Mouse (Mus musculus) olfactory bulb, adult 2 months (tissue): Measurements from ENCODE around the gene Psmd8. TPM values are rescaled to one million over a fixed set of nuclear protein-coding genes. Genes with fewer than 3 reads are reported as not detected.

ENCODE experiments used
- H3K27ac ChIP-seq: fragments of 200-500 bp; 2 replicates; pipeline ENCODE4 v1.5.1; 2012; ENCODE audit warnings: low read depth, low read length; ENCODE audit not compliant: insufficient read depth
- H3K4me1 ChIP-seq: fragments of 200-500 bp; 2 replicates; pipeline ENCODE4 v1.6.1; 2012; ENCODE audit warnings: low read length; ENCODE audit not compliant: control insufficient read depth, insufficient read depth
- H3K4me3 ChIP-seq: fragments of 200-500 bp; 2 replicates; pipeline ENCODE4 v1.5.1; 2012; ENCODE audit warnings: mild to moderate bottlenecking, low read depth, low read length, moderate library complexity; ENCODE audit not compliant: insufficient read depth
- CTCF ChIP-seq: fragments of 200-500 bp; IDR thresholded peaks from 2 replicates; pipeline ENCODE4 v1.5.1; 2012; ENCODE audit warnings: low read depth, mild to moderate bottlenecking, low read length, moderate library complexity; ENCODE audit not compliant: insufficient read depth
- POLR2A ChIP-seq: fragments of 200-500 bp; IDR thresholded peaks from 2 replicates; pipeline ENCODE4 v1.6.1; 2012; ENCODE audit warnings: mild to moderate bottlenecking, low read depth, low read length, moderate library complexity; ENCODE audit not compliant: insufficient read depth
- WGBS: fragments of 180-500 bp; shearing (Covaris S2); methylation state at CpG from one replicate; pipeline ENCODE4 v1.1.7; 2018; 5-methylcytosine and 5-hydroxymethylcytosine counted together
- polyA plus RNA-seq: library from polyadenylated mRNA; stranded (reverse); fragments of >200 nt; gene quantifications from 2 replicates; pipeline ENCODE4 v1.2.4, GENCODE M21; 2012; ENCODE audit warnings: low replicate concordance; ENCODE audit not compliant: missing spikeins, insufficient read depth, insufficient read length

Gene Psmd8
- polyA plus RNA-seq, 1 experiment: not detected

DNA sequence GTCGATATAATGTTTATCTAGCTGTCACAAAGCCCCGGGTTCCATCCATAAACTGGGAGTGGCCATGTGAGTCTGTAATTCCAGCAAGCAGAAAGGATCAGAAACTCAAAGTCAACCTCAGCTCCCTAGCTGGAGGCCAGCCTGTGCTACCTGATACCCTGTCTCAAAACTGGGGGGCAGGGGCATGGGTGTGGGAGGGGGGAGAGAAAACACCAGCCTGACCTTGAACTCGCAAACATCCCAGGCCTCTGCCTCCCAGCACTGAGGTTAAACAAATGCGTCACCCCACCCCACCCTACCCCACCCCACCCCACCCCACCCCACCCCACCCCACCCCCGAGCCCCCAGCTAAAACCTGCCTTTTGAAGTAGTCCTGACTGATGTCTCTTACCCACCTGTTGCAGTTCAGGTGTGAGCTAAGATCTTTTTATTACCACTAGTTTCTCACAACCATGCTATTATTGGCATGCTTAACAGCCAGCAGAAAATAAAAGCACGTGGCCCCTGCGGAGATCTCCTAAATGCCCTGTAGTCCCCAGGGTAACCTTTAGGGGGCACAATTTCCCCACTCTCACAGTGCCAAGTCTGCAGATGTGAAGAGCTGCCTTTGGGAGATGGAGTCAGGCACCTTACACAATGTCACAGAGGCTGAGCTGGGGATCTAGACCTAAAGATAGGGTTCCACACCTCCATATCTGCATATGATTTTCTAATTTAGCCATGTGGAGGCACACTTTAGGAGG lies 54.2 kb downstream of the Psmd8 start:
- Histone ChIP-seq H3K4me3 (no peak overlapping the region), H3K4me1 (peaks cover 9% of the 10 kb centered on the region; the same call in 1 of the 2 replicates), H3K27ac (no peak overlapping the region)
- WGBS: 36% methylated on average over 7 of the region's 7 CpGs
- TF ChIP-seq CTCF: no peak
- TF ChIP-seq POLR2A: no peak

DNA sequence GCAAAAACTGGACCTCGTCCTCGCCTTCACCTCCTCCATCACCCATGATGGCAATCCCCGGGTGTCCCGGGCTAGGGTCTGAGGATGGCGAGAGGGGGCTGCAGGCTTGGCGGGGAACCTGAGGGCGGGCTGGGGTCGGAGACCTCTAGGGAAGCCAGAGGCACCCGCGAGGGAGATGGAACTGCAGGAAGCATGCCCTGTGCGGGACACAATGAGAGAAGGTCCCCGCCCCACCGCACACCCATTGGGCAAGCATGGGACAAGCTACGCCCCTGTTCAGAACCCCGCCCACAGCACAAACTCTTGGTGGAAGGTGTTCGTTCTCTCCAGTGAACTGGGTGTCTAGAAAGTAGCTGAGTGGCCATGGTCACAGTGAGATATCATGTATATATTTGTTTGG lies 55.5 kb downstream of the Psmd8 start, which contains the start of gene Ryr1:
Ryr1 (minus strand) TSS at position 210 of the 400 bp plus-strand sequence.
- Histone ChIP-seq H3K4me1 (peaks cover 9% of the 10 kb centered on the region; the same call in 1 of the 2 replicates), H3K4me3 (no peak within 1 kb of the TSS), H3K27ac (no peak within 1 kb of the TSS)
- TF ChIP-seq CTCF: no peak
- TF ChIP-seq POLR2A: no peak
- WGBS: 3% methylated on average over 16 of the region's 16 CpGs

Other genes with a start within 250 kb of the Psmd8 start
- gene Actn4, start 218.4 kb downstream of the Psmd8 start, polyA plus RNA-seq: 498 TPM in 1 of 2 replicates, not detected in the other
- not detected in 2 replicates for gene Eif3k, start 198.8 kb downstream of the Psmd8 start, polyA plus RNA-seq
- gene Map4k1, start 198.7 kb downstream of the Psmd8 start, polyA plus RNA-seq: not detected in 2 replicates
- not detected in 2 replicates for gene Ryr1, start 55.5 kb downstream of the Psmd8 start, polyA plus RNA-seq
- gene Rasgrp4, start 45.9 kb downstream of the Psmd8 start, polyA plus RNA-seq: not detected in 2 replicates
- not detected in 2 replicates for gene Fam98c, start 24.5 kb downstream of the Psmd8 start, polyA plus RNA-seq
- not detected in 2 replicates for gene Ggn, start 10.5 kb downstream of the Psmd8 start, polyA plus RNA-seq
- not detected in 2 replicates for gene Spred3, start 10.3 kb downstream of the Psmd8 start, polyA plus RNA-seq
- gene Catsperg1, start 33.3 kb upstream of the Psmd8 start, polyA plus RNA-seq: not detected in 2 replicates
- not detected in 2 replicates for gene Kcnk6, start 51.8 kb upstream of the Psmd8 start, polyA plus RNA-seq
- not detected in 2 replicates for gene Yif1b, start 57.6 kb upstream of the Psmd8 start, polyA plus RNA-seq
- gene 2200002D01Rik, start 67.8 kb upstream of the Psmd8 start, polyA plus RNA-seq: not detected in 2 replicates
- gene Spint2, start 101.2 kb upstream of the Psmd8 start, polyA plus RNA-seq: not detected in 2 replicates
- gene Ppp1r14a, start 108.6 kb upstream of the Psmd8 start, polyA plus RNA-seq: not detected in 2 replicates
- not detected in 2 replicates for gene Dpf1, start 123.2 kb upstream of the Psmd8 start, polyA plus RNA-seq